Mouse (Mus musculus) frontal cortex, adult 2 months (tissue): Measurements from ENCODE around the gene Bco2. TPM values are rescaled to one million over a fixed set of nuclear protein-coding genes. Genes with fewer than 3 reads are reported as not detected.

ENCODE experiments used
- DNase-seq, 2 experiments: peaks; one replicate each; pipeline ENCODE4 v3.0.0; 2022; ENCODE audit warnings: low spot score in 1 of 2; ENCODE audit errors: extremely low spot score in 1 of 2
- polyA plus RNA-seq: library from polyadenylated mRNA; depleted of rRNA; stranded (reverse); fragments of >200 nt; gene quantifications from 2 replicates; pipeline ENCODE4 v1.2.3, GENCODE M21; 2012

Gene Bco2
- polyA plus RNA-seq, 1 experiment, result 4.0 TPM

GRCm38 (mm10) chr9:50561918-50562360 is 7.0 kb upstream of the Bco2 start:
- DNase-seq, result no peak

- no peak for DNase-seq
These were observed 6.3 kb upstream of the Bco2 start, which contains the start of gene Tex12 for GRCm38 (mm10) chr9:50561145-50561917. Tex12 (minus strand) TSS chr9:50561325.

- peak; percentile 77 to 80 for DNase-seq
These were observed 514 bp downstream of the Bco2 start, which contains the start of gene Il18 for GRCm38 (mm10) chr9:50554241-50555093. Il18 (plus strand) TSS chr9:50554827.

- no peak for DNase-seq
These were observed 1.4 kb downstream of the Bco2 start for GRCm38 (mm10) chr9:50553547-50553946.

- DNase-seq, result no peak
These were observed 2.8 kb downstream of the Bco2 start for GRCm38 (mm10) chr9:50552206-50552605.

GRCm38 (mm10) chr9:50548936-50549335 is 6.0 kb downstream of the Bco2 start:
- DNase-seq, result no peak

- DNase-seq, result no peak
These were observed 7.0 kb downstream of the Bco2 start for GRCm38 (mm10) chr9:50547859-50548478.

GRCm38 (mm10) chr9:50542401-50542800 is 12.6 kb downstream of the Bco2 start:
- DNase-seq, result no peak

GRCm38 (mm10) chr9:50540170-50540569 is 14.8 kb downstream of the Bco2 start:
- DNase-seq, result no peak

GRCm38 (mm10) chr9:50537295-50537694 is 17.7 kb downstream of the Bco2 start:
- no peak for DNase-seq

- no peak for DNase-seq
These were observed 18.3 kb downstream of the Bco2 start for GRCm38 (mm10) chr9:50536603-50537135.

GRCm38 (mm10) chr9:50535930-50536329 is 19.1 kb downstream of the Bco2 start:
- no peak for DNase-seq

- DNase-seq, result no peak
These were observed 21.2 kb downstream of the Bco2 start for GRCm38 (mm10) chr9:50533791-50534190.

- DNase-seq, result no peak
These were observed 21.7 kb downstream of the Bco2 start for GRCm38 (mm10) chr9:50533328-50533727.

GRCm38 (mm10) chr9:50530890-50531289 is 24.1 kb downstream of the Bco2 start:
- peak in 1 of 2 experiments; percentile 66 for DNase-seq

- DNase-seq, result peak; percentile 91 to 97
These were observed 26.6 kb downstream of the Bco2 start, which contains the start of gene Pts for GRCm38 (mm10) chr9:50528293-50528892. Pts (minus strand) TSS chr9:50528724.

GRCm38 (mm10) chr9:50527860-50528259 is 27.1 kb downstream of the Bco2 start:
- DNase-seq, result no peak

GRCm38 (mm10) chr9:50525585-50525984 is 29.4 kb downstream of the Bco2 start:
- DNase-seq, result no peak

- DNase-seq, result no peak
These were observed 30.0 kb downstream of the Bco2 start for GRCm38 (mm10) chr9:50524936-50525335.

- DNase-seq, result no peak
These were observed 32.4 kb downstream of the Bco2 start for GRCm38 (mm10) chr9:50522574-50522973.
